Mouse (Mus musculus) cerebellum, adult 2 months (tissue): ENCODE measurements around the gene Chrnb4.

ENCODE experiments used
- CTCF ChIP-seq: fragments of 200-500 bp; IDR thresholded peaks from 2 replicates; pipeline ENCODE4 v1.5.1; 2011; ENCODE audit warnings: low read depth, mild to moderate bottlenecking, control low read depth, low read length, moderate library complexity, borderline replicate concordance; ENCODE audit not compliant: insufficient read depth
- POLR2A ChIP-seq: fragments of 200-500 bp; IDR thresholded peaks from 2 replicates; pipeline ENCODE4 v1.6.1; 2011; ENCODE audit warnings: low read length, control low read depth, borderline replicate concordance; ENCODE audit not compliant: insufficient read depth

DNA sequence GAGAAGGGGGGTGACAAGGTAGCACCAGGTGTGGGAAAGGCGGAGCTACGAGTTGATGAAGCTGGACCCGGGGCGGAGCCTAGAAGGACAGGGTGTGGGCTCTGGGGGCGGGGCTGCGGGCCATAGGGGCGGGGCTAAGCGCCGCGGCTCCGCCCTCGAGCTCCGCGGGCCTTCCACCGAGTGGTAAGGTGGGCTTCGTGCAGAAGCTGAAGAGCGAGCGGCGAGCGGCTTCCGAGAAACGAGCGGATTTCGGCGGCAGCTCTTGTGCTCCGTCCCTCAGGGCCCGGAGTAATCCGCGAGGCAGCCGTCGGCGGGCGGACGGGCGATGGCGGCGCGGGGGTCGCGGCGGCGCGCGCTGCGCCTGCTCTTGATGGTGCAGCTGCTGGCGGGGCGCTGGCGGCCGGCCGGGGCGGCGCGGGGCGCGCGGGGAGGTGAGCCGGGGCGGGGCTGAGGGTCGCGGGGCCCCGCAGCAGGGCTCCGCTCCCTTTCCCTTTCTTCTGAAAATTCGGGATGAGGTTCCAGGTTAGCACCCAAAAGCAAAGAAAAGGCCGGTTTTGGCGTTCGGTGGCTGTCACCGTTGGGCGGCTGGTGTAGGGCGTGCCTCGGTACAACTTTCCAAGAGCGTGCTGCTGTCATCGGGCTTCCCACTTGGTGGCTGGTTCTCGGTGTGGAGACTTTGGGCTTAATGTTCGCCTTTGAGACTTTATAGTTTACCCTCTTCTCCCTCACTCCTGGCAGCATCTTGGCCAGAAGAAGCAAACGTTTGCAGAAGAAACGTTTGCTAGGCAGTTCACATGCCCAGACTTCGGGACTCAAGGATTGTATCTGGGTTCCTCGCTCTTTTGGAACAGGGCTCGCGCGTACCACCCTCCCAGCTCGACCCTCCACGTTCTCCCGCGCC is 67.0 kb downstream of the Chrnb4 start:
- TF ChIP-seq POLR2A: no peak
- TF ChIP-seq CTCF: no peak
